Mouse (Mus musculus): Measurements from ENCODE around the gene Txlnb. TPM values are rescaled to one million over a fixed set of nuclear protein-coding genes. Genes with fewer than 3 reads are reported as not detected.

Gene Txlnb
- polyA plus RNA-seq, 1 experiment from 2014 or later = 3.4 TPM

- Histone ChIP-seq H3K4me2 (replicated peaks) (no peak overlapping the region), H3K4me1 (replicated peaks) (peaks cover 5% of the 10 kb centered on the region; the same call in 1 of the 2 replicates), H3K36me3 (no peaks in the 10 kb centered on the region), H3K4me3 (replicated peaks) (no peak overlapping the region), H3K27ac (no peak overlapping the region), H3K27me3 (no peaks in the 10 kb centered on the region), H3K9me3 (no peaks in the 10 kb centered on the region), H3K9ac (replicated peaks) (no peak overlapping the region)
- no peak for ATAC-seq
- WGBS = 75% methylated on average over 2 of the region's 2 CpGs
Measured at GRCm38 (mm10) chr10:17880724-17881123, 84.7 kb downstream of the Txlnb start.

Other genes starting within 250 kb of the Txlnb start
- gene Cited2, start 73.0 kb upstream of the Txlnb start, polyA plus RNA-seq (2015; fragmentation: Nextera tagmentation; extraction: Ambion mirVana) = 77.0 and 81.0 TPM in 2 replicates
- 4.3 and 5.7 TPM in 2 replicates for gene Heca, start 151.8 kb downstream of the Txlnb start, polyA plus RNA-seq (2015; fragmentation: Nextera tagmentation; extraction: Ambion mirVana)
- gene Abracl, start 227.1 kb downstream of the Txlnb start, polyA plus RNA-seq (2015; fragmentation: Nextera tagmentation; extraction: Ambion mirVana) = 104 and 122 TPM in 2 replicates